Mouse (Mus musculus) adrenal gland (tissue): Measurements from ENCODE around the gene Pappa2.

ENCODE experiments used
- intact Hi-C: fragments of 180-260 bp; cut with DNase I; formaldehyde crosslinking; loops from one replicate; pipeline ENCODE4 v1.15.1; 2025

The Pappa2 gene

DNA sequence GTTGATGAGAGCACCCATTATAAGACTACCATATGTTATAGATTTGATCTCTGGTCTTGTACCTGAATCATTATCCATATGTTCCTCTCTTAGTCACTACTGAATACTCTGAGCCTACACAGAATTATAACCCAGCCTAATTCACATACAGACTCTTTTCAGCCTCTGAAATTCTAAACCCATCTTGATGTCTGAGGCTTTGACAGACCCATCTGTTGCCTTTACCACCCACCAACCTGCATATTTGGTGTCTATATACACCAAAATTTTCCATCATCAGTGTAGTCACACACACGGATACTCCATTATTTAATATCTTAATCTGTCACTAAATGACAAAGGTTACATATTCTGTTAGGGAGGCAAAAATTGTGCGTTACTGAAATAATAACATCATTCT is 69.6 kb downstream of the Pappa2 start:
- intact Hi-C loops: no loop called here

DNA sequence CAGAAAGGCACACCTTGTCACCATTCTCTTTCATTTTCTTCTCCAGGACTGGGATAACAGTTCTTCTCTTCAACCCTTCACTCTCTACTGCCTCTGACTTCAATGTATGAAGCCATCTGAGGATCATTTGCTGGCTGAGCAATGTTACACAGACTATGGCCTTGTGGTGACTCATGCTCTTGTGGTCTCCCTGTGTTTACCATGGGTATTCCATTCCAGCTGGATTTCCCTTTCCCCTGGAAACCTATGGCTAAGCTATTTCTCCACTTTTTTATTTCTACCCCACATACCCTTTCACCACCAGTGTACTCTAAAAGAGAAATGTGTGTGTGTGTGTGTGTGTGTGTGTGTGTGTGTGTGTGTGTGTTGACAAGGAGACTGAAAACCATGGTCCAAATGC is 83.0 kb downstream of the Pappa2 start:
- intact Hi-C loops: no loop called here

DNA sequence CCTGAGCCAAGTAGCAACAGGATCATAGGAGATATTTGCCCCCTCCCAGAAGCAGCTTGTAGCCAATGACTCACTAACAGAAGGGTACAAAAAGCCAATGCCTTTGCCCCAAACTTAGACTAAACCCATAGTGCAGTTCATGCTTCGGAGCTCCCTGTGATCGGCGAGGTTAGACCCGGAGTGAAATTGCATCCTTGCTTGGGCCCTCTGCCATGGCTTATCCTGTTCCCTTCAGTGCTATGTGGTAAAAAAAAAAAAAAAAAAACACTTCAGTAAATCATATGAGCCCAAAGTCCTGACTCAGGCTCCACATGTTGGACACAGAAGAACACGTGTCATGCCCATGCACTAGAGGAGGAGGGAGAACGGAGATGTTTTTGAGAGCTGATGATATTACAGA is 85.8 kb downstream of the Pappa2 start:
- intact Hi-C loops: no loop called here

DNA sequence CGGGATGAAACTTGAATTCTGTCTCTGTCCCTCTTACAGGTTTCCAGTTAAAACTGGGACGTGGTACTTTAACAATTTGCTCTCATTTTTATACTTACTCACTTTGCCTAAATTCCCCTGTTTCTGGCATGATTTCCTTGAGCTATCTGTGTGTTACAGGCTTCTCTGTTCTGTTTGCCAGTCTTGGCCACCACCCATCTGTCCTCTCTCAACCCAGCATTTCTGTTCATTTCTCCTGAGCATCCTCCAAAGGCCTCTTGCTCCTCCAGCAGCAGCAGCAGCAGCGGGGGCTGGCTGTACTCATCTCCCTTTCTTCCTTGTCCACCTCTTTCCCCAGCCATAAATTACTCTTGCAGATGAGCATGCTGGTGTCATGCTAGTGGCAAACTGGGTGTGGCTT is 104.8 kb downstream of the Pappa2 start:
- intact Hi-C loops: no loop called here

DNA sequence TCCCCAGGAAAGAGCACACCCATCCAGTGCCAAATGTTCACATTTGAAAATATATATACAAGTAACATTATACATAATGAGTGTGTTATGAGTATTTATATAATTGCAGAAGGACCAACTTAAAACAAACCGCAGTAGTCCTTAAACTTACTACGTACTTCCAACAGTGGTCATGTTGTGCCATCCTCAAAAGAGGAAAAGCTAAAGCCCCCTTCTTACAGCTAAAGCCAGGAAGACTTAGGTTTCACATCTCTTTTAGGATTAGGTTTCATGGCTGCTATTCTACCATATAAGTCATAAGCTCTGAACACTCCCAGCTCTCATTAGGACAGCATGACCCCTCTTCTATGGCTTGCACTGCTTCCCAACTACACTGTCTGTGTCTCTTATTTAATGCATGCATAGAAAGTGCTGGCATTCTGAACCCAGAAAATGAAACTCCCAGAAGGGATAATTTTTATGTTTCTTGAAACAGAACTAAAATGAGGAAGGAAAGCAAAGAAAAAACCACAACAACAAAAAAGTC is 105.7 kb downstream of the Pappa2 start:
- intact Hi-C loops: no loop called here

DNA sequence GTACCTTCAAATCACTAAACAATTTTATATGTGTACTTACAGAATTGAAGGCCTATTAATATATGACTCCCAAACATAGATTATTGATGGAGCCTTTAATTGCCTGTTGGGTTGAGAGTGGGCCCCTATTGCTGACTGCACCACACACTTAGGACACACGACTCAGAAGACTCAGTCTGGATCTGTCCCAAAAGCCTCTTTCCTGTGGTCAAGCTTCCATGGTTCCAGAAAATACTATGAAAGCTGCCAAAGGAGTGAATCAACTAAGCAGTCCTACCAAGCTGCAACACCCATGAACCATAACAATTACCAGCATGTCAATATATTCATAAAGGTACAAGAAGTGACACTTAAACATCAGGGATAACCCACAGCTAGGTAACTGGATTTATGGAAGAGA is 106.7 kb downstream of the Pappa2 start:
- intact Hi-C loops: no loop called here

DNA sequence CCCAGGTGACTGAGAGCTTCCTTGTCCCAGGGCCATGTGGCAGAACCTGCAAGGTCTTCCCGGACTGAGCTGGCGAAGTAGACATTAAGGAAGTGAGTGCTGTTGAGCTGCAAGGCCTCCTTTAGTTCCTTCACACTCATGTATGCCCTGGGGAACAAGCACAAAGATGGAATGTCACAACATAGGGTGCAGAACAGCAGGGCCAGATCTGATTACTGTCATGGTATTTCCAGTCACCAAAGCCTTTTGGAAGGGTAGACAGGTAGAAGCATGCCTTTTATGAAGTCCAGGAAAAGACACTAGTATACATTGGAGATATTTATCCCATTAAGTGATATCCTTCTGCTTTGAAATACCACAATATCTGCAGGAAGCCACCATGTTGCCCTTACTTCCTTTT is 108.9 kb downstream of the Pappa2 start:
- intact Hi-C loops: no loop called here

DNA sequence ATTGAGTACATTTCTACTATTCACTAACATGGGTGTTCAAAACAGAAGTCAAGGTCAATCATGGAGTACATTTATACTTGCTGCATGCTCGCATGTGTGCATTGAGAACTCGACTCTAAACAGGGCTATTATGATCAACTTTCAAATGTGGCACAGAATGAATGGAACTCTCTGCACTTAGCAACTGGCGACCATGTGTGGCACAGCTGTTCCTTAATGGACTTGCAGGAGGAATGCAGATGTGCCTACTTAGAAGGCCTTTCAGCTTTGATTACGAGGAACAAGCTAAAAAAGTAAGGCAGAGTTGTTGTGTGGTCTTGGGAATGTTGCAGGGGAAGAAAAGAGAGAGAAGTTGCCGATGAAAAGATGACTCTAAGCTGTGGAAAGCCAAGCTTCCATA is 120.1 kb downstream of the Pappa2 start:
- intact Hi-C loops: no loop called here

DNA sequence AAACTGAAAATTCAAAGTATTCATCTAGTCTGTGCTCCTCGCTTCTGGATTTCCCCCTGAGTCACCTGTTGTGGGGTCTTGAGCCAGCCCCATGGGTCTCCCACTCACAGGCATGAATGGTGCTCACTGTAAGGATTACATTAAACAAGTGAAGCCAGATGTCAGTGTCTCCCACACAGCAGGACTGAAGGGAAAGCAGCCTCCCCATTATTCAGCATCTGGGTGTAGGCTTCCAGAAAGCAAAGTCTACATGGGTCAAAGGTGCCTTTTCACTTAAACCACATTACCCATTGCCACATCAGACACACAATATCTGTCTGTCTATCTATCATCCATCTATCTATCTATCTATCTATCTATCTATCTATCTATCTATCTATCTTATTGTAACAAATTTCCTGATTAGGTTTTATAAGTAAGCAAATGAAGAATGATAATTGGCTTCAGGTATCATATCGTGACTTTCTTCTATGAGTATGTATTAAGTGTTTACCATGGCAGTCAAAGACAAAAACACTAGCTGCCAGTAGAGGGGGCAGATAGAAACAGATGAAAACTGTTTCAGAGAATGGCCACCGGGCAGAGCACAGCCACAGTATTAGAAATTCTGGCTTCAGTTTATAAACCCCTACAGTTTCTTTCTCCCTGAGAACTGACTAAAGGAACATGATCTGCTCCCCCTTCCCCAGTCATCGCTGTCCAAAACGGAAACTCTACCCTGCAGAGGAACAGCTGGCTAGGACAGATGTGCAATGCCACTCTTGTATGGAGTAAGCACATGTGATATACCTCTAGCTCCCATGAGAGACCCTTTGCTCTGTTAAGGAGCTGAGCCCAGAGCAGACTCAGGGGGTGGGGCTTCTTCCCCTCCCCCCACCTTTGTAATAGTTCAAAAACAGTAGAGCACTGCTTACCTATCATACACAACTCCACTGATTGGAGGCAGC is 126.1 kb downstream of the Pappa2 start:
- intact Hi-C loops: loop anchor here (5.0 kb wide), 1 partner anchor 278 kb away; no protein-coding TSS in a partner anchor

DNA sequence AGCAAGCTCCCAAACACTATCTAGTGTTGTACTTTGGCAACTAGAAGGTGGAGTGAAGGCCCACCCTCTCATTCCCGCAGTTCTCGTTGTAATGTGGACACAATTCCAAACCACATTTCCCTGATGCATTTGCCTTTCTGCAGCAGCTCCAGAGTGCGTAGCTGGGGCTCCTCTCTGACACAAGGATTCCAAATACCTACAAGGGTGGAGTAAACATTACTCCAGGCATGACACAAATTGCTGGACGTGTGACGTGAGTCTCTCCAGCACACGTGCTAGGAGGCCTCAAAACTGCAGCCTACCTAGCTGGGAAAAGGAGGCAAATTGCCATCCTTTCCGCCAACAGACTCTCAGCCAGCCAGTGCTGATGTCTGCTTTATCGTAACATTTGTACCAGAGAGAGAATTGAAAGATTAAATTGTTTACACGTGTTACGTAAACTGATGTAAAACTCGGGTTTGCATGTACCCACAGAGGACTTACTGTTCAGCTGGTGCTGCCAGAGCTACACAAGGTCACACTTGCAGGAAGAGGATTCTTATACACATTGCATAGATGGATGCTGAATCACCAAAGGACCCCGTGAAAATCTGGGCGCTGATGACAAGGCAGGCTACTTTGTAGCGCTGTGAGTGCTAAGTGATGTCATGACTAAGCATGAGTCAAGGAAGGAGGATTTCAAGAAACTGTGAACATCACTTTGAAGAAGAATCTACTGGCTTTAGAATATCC is 127.3 kb downstream of the Pappa2 start:
- intact Hi-C loops: loop anchor here (5.0 kb wide), 1 partner anchor 279 kb away; no protein-coding TSS in a partner anchor

DNA sequence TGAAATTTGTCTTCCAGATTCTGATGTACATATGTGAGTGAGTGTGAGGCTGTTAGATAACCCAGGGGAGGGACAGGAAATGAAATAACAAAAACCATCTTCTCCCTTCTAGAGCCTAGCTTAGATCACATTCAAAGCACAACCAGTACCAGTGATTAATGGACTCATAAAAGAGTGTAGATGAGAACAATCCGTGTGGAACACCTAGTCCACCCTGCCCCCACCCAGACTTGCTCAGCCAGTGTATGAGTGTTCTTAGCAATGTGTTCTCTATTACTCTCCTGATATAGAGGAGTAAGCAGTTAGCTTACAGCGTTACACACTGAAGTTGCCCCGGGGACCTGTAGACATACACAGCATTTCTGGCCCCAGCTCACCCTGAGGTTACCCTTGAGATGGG is 129.8 kb downstream of the Pappa2 start:
- intact Hi-C loops: loop anchor here (5.0 kb wide), 1 partner anchor 282 kb away; no protein-coding TSS in a partner anchor

DNA sequence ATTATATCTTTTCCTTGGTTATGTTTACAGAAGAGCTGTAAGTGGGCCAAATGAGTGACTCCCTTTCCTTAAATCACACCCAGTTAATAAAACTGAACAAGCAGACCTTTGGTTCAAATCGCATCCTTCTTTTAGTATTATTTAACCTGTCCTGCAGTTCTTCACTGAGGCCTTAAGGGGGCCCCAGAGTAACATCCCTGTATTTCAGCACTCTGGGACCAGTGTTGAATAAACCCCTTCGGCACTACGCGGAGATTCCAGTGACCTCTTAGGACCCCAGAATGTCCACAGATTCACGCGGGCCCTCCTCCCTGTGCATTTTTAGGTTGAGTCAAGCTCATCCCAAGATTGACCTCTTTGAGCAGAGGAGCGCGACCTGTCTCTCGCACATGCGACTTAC is 135.7 kb downstream of the Pappa2 start:
- intact Hi-C loops: loop anchor here (2.0 to 10.0 kb wide), 3 partner anchors 108 to 293 kb away; no protein-coding TSS in a partner anchor

DNA sequence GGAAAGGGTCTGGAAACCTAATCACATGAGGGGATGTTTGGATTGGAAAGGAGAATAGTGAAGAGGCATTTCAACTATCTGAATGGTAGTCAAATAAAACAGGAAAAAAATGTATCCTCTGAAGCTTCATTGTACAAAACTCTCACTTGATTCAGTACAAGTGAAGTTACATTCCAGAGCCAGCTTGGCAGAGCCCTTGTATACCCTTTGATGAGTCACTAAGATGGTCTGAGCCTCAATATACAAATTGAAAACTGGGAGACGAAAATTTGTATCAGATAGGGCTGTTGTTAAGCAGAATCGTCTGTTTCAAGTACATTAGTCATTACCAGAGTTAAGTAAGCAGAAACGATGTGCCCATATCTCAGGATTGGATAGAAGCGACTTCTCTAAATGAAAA is 143.1 kb downstream of the Pappa2 start:
- intact Hi-C loops: no loop called here

DNA sequence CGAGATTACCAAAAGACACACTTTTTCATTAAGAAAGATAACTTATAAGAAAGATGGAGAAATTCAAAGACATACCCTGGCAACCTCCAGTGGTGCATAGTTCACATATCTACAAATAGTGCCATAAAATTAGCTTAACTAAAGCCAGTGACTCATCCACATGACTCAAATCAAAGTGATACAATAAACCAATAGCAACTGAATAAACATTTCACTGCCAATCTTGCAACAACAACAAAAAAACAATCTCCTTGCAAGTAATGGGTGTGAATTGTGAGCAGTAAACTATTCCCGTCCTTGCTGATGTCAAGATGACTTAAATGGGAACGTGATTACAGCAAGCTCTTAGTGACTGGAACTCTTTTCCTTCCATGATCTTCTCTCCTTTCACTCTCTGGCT is 150.1 kb downstream of the Pappa2 start:
- intact Hi-C loops: no loop called here

DNA sequence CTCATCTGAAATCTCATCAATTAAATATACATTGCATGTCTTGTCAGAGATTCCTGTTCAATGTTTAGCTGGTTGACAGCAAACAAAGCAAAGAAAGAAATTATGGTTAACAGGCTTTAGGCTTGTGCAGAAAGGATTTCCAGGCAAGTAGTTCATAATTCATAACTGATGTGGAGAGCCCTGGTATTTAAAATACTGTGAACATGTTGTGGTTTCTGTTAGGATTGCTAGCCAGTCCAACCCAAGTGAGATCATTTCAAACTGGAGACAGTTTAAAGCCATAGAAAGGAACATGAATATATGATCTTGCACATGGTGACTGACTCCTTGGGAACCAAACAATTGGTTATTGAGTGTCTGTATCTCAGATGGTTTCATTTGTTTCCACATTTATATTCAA is 152.4 kb downstream of the Pappa2 start:
- intact Hi-C loops: no loop called here

DNA sequence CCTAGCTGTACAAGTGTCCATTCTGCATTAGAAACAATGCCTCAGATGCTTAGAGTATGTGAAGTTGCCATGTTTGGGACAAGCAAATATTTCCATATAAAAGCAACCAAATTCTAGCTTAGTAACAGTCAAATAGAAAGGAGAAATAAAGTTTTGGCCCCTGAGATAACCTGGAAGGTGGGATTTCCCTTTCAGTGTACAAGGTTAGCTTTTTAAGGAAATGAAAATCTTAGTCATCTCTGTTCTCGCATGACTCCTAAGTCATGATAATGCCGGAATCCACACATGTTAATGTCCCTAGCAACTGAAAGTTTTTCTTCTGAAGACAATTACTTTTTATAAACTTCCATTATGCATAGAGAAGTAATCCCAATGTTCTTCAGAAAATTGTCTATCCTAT is 160.6 kb downstream of the Pappa2 start:
- intact Hi-C loops: no loop called here

DNA sequence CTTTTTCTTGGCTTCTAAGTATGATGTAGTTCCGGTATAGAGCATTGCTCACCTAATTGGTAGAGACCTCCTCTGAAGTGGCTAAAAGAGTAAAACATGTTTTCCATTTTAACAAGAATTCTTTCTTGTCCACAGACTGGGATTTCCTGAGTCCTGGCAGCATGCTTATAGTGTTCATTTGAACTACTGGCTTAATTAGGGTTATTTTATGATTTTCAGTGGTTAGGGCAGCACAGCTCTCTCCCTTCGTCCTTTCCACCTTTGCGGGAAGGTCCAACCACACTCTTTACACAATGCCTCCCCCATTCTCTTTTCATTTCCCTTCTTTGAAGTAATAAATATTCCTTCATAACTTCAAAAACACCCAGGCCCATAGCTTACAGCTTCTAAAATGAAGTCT is 163.8 kb downstream of the Pappa2 start:
- intact Hi-C loops: no loop called here

DNA sequence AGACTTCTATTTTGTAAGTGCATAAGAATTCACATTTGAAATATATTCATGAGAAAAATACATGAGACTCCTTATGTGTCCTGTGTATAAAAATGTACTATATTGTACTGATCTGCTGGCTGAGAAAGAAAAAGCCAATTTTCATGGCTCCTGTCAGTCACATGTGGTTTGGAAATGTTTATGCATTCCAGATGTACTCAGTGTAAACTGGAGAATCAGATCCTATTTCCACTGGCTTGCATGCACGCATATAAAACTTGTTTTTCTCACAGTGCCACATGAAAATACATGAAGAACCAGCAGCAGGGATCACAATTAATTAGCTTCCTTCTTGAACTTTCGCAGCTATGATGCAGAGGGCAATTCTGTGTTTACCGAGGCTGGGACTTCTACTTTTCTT is 168.4 kb downstream of the Pappa2 start:
- intact Hi-C loops: no loop called here

DNA sequence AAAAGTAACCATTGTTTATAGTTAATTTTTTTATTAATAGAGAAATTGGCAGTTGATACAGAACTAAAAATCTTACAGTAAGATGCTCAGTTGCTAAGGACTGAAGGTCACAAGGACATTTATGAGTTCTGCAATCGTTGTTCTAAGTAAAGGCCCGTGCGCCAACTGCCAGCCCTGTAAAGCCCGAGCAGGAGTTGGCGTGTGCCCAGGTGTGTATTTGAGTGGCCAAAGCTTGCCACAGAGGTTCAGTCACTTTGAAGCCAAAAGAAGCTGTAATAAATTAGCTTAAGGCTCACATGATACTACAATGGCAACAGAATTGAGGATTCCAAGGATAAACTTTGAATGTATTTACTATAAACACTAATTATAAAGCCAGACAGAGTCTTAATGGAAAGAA is 204.8 kb downstream of the Pappa2 start:
- intact Hi-C loops: no loop called here

DNA sequence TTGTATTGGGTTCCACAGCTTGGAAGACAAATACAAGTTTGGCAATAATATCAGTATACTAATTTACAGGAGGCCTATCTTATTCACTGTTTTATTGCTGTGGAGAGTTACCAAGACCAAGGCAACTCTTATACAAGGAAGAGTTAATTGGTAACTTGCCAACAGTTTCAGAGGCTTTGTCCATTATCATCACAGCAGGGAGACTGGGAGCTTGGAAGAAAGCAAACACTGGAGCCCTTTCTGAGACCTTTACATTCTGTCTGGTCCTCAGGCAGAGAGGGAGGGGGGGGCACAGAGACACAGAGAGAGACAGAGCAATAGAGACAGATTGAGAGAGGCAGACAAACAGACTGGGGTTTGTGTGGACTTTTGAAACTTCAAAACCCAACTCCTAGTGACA is 207.2 kb downstream of the Pappa2 start:
- intact Hi-C loops: no loop called here

DNA sequence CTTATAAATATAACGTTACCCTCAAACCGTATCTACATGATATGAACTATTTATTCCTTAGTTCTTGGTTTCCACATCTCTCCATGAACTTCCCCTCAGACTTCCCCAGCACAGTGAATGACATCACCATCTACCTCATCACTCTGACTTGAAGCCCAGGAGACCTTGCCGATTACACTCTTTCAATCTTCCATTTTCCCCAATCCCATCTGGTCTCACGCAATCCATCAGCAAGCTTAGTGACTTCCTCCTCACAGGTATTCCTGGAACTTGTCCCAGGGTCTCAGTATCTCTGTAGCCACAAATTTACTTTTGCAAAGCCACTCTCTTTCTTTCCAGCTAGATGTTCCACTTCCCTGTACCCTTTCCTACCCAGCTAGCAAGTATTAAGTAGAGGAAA is 209.5 kb downstream of the Pappa2 start:
- intact Hi-C loops: no loop called here

DNA sequence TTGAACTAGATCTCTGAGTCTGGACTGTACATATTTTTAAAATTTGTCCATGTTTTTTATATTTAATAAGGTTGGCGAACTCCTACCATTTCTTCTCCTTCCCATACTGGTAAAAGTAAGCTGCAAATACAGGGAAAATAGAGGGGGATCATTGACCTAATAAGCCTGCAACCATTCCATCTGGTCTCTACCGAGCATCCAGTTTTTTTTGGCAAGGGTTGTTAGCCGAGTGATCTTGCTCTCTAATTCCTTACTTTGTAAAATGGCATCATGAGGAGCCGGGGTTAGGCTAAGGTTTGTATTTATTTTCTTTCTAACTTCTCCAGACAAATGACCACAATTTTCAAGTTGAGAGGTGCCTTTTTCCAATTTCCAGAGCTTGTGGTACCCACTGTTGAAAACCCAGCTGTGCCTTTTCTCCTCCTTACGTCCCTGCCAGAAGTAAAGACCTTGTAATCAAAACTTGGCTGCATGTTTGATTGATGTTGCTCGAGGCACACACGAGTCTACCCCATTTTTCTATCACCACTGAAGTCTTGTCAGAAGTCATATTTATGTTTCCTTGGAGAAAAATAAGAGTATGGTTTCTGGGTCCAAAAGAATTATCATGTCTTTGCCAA is 210.1 kb downstream of the Pappa2 start:
- intact Hi-C loops: no loop called here
